ENCODE assay signal across 8 mouse cellular contexts in genomic region chr9:109094553-109095136, GRCm38 (mm10). TPM values are rescaled to one million over a fixed set of nuclear protein-coding genes. Genes with fewer than 3 reads are reported as not detected.
DNase-seq lines count a peak whose midpoint lies in the region; ATAC-seq and TF ChIP-seq lines count a peak whose summit lies in the region.

No protein-coding gene starts in this region.

- peak overlapping the region; percentile 74 for H3K4me2 ChIP-seq in forebrain, embryonic 14.5 days (ENCODE audit: low read length)
- H3K4me2 ChIP-seq in limb, embryonic 11.5 days (ENCODE audit: low read depth, severe bottlenecking): peak overlapping the region; percentile 80

- H3K9me3 ChIP-seq in ES-Bruce4 (replicated peaks; ENCODE audit: control insufficient read depth, insufficient read depth, low read length, poor library complexity, severe bottlenecking): no peaks in the 10 kb centered on the region
- no peaks in the 10 kb centered on the region for H3K9me3 ChIP-seq in forebrain, embryonic 14.5 days (replicated peaks; ENCODE audit: control insufficient read depth, low read length)
- H3K9me3 ChIP-seq in limb, embryonic 11.5 days (ENCODE audit: control insufficient read depth, low read length): no peaks in the 10 kb centered on the region
- no peaks in the 10 kb centered on the region for H3K9me3 ChIP-seq in midbrain, embryonic 10.5 days (replicated peaks)

- TF ChIP-seq POLR2A in ES-Bruce4 (IDR thresholded peaks at IDR 0.05; ENCODE audit: insufficient read depth, low read length): no peak

- H3K4me1 ChIP-seq in ES-Bruce4 (ENCODE audit: control insufficient read depth, insufficient read depth, low read length): peaks cover 6% of the 10 kb centered on the region
- peaks cover 34% of the 10 kb centered on the region for H3K4me1 ChIP-seq in forebrain, embryonic 14.5 days (ENCODE audit: control insufficient read depth, insufficient read depth, low read length)
- peaks cover 36% of the 10 kb centered on the region for H3K4me1 ChIP-seq in limb, embryonic 11.5 days (ENCODE audit: control insufficient read depth, insufficient read depth, low read length)
- peaks cover 80% of the 10 kb centered on the region for H3K4me1 ChIP-seq in midbrain, embryonic 10.5 days

- peak overlapping the region; percentile 61 for H3K4me3 ChIP-seq in ES-Bruce4 (ENCODE audit: low read depth, low read length)
- peak overlapping the region; percentile 75 for H3K4me3 ChIP-seq in forebrain, embryonic 14.5 days (ENCODE audit: low read depth, low read length)
- peak overlapping the region; percentile 75 for H3K4me3 ChIP-seq in limb, embryonic 11.5 days (ENCODE audit: low read depth, low read length)
- H3K4me3 ChIP-seq in midbrain, embryonic 10.5 days: peak overlapping the region; percentile 85

- H3K36me3 ChIP-seq in ES-Bruce4 (ENCODE audit: control insufficient read depth, insufficient read depth, low read length, poor library complexity, severe bottlenecking): no peaks in the 10 kb centered on the region; the same call in 1 of the 2 replicates
- peaks cover 29% of the 10 kb centered on the region for H3K36me3 ChIP-seq in forebrain, embryonic 14.5 days (ENCODE audit: control insufficient read depth, insufficient read depth, low read length)
- no peaks in the 10 kb centered on the region for H3K36me3 ChIP-seq in limb, embryonic 11.5 days (ENCODE audit: control insufficient read depth, insufficient read depth, low read length)
- peaks cover 44% of the 10 kb centered on the region for H3K36me3 ChIP-seq in midbrain, embryonic 10.5 days

- ATAC-seq in forebrain, embryonic 14.5 days: no peak; the same call in 1 of the 2 replicates
- peak; percentile 65 for ATAC-seq in limb, embryonic 11.5 days (ENCODE audit: insufficient number of reproducible peaks, low FRiP score, low TSS enrichment, low read depth)

- TF ChIP-seq EP300 in ES-Bruce4 (IDR thresholded peaks at IDR 0.05; ENCODE audit: insufficient read depth, low read depth, low read length): no peak

- no peaks in the 10 kb centered on the region for H3K27me3 ChIP-seq in ES-Bruce4 (ENCODE audit: control insufficient read depth, insufficient read depth, low read length, poor library complexity, severe bottlenecking)
- H3K27me3 ChIP-seq in forebrain, embryonic 14.5 days (replicated peaks; ENCODE audit: control insufficient read depth, insufficient read depth, low read length): no peaks in the 10 kb centered on the region
- no peaks in the 10 kb centered on the region for H3K27me3 ChIP-seq in limb, embryonic 11.5 days (ENCODE audit: control insufficient read depth, insufficient read depth, low read length)
- H3K27me3 ChIP-seq in midbrain, embryonic 10.5 days (ENCODE audit: low read depth, poor library complexity, severe bottlenecking): peaks cover 14% of the 10 kb centered on the region

- under 1% methylated on average over 21 of the region's 21 CpGs for WGBS in forebrain, embryonic 14.5 days
- under 1% methylated on average over 19 of the region's 21 CpGs for WGBS in limb, embryonic 11.5 days
- under 1% methylated on average over 21 of the region's 21 CpGs for WGBS in midbrain, embryonic 10.5 days

- H3K27ac ChIP-seq in ES-Bruce4 (ENCODE audit: insufficient read depth, low read length): peak overlapping the region; percentile 78
- H3K27ac ChIP-seq in forebrain, embryonic 14.5 days (ENCODE audit: low read depth, low read length): peak overlapping the region; percentile 100
- H3K27ac ChIP-seq in limb, embryonic 11.5 days (replicated peaks; ENCODE audit: low read depth, low read length): peak overlapping the region; percentile 100
- peak overlapping the region; percentile 100 for H3K27ac ChIP-seq in midbrain, embryonic 10.5 days (replicated peaks)

- H3K9ac ChIP-seq in ES-Bruce4 (ENCODE audit: low read depth, poor library complexity, severe bottlenecking): peak overlapping the region; percentile 83
- peak overlapping the region; percentile 99 for H3K9ac ChIP-seq in forebrain, embryonic 14.5 days (ENCODE audit: low read length)
- H3K9ac ChIP-seq in limb, embryonic 11.5 days (ENCODE audit: low read length): peak overlapping the region; percentile 99

- DNase-seq in CD4-positive, CD25-positive, alpha-beta regulatory T cell, adult 2 months (ENCODE audit: low read depth, low spot score): peak; percentile 25
- peak; percentile 27 for DNase-seq in forebrain, embryonic 14.5 days (ENCODE audit: low spot score)
- DNase-seq in limb, embryonic 11.5 days (ENCODE audit: low spot score): peak; percentile 76
- peak; percentile 57 for DNase-seq in midbrain, embryonic 10.5 days (ENCODE audit: low spot score)
- DNase-seq in adipocyte (ENCODE audit: low spot score): no peak
- DNase-seq in cerebellum, postnatal 25 days: no peak
- no peak for DNase-seq in spleen, postnatal 36 days (ENCODE audit: low spot score in 2 of 2)

- TF ChIP-seq CTCF in ES-Bruce4 (IDR thresholded peaks at IDR 0.05; ENCODE audit: low read depth, low read length): no peak

RNA-seq across cellular contexts. Expression of gene Plxnb1, which starts 0.5 kb away (rescaled TPM):
- polyA plus RNA-seq in ES-Bruce4 (2011; ENCODE audit: insufficient read depth, insufficient read length, low read depth, missing spikeins): 16.1 and 19.1 TPM in 2 replicates
- 13.9 and 15.7 TPM in 2 replicates for polyA plus RNA-seq in forebrain, embryonic 14.5 days (2014; fragmentation: Nextera tagmentation; extraction: Ambion mirVana)
- 13.7 and 15.2 TPM in 2 replicates for polyA plus RNA-seq in limb, embryonic 11.5 days (2014; fragmentation: Nextera tagmentation; extraction: Ambion mirVana)
- 24.9 and 36.8 TPM in 2 replicates for polyA plus RNA-seq in midbrain, embryonic 10.5 days (2016; fragmentation: Nextera tagmentation; extraction: Ambion mirVana)

RNA-seq across cellular contexts. Expression of gene Tma7, which starts 12.3 kb away (rescaled TPM):
- polyA plus RNA-seq in ES-Bruce4 (2011; ENCODE audit: insufficient read depth, insufficient read length, low read depth, missing spikeins): 203 and 225 TPM in 2 replicates
- polyA plus RNA-seq in forebrain, embryonic 14.5 days (2014; fragmentation: Nextera tagmentation; extraction: Ambion mirVana): 652 and 758 TPM in 2 replicates
- polyA plus RNA-seq in limb, embryonic 11.5 days (2014; fragmentation: Nextera tagmentation; extraction: Ambion mirVana): 864 and 871 TPM in 2 replicates
- 733 and 761 TPM in 2 replicates for polyA plus RNA-seq in midbrain, embryonic 10.5 days (2016; fragmentation: Nextera tagmentation; extraction: Ambion mirVana)

RNA-seq across cellular contexts. Expression of gene Ccdc51, which starts 12.4 kb away (rescaled TPM):
- polyA plus RNA-seq in ES-Bruce4 (2011; ENCODE audit: insufficient read depth, insufficient read length, low read depth, missing spikeins): 4.9 and 7.0 TPM in 2 replicates
- polyA plus RNA-seq in forebrain, embryonic 14.5 days (2014; fragmentation: Nextera tagmentation; extraction: Ambion mirVana): 19.4 and 21.2 TPM in 2 replicates
- polyA plus RNA-seq in limb, embryonic 11.5 days (2014; fragmentation: Nextera tagmentation; extraction: Ambion mirVana): 13.9 and 14.9 TPM in 2 replicates
- polyA plus RNA-seq in midbrain, embryonic 10.5 days (2016; fragmentation: Nextera tagmentation; extraction: Ambion mirVana): 14.5 and 14.9 TPM in 2 replicates

RNA-seq across cellular contexts. Expression of gene Atrip, which starts 20.7 kb away (rescaled TPM):
- 17.3 and 20.0 TPM in 2 replicates for polyA plus RNA-seq in ES-Bruce4 (2011; ENCODE audit: insufficient read depth, insufficient read length, low read depth, missing spikeins)
- polyA plus RNA-seq in forebrain, embryonic 14.5 days (2014; fragmentation: Nextera tagmentation; extraction: Ambion mirVana): 27.3 and 29.6 TPM in 2 replicates
- polyA plus RNA-seq in limb, embryonic 11.5 days (2014; fragmentation: Nextera tagmentation; extraction: Ambion mirVana): 28.4 and 30.6 TPM in 2 replicates
- polyA plus RNA-seq in midbrain, embryonic 10.5 days (2016; fragmentation: Nextera tagmentation; extraction: Ambion mirVana): 32.1 and 33.4 TPM in 2 replicates

RNA-seq across cellular contexts. Expression of gene Trex1, which starts 35.1 kb away (rescaled TPM):
- 2.4 TPM in 1 of 2 replicates, not detected in the other for polyA plus RNA-seq in ES-Bruce4 (2011; ENCODE audit: insufficient read depth, insufficient read length, low read depth, missing spikeins)
- 11.1 and 11.9 TPM in 2 replicates for polyA plus RNA-seq in forebrain, embryonic 14.5 days (2014; fragmentation: Nextera tagmentation; extraction: Ambion mirVana)
- polyA plus RNA-seq in limb, embryonic 11.5 days (2014; fragmentation: Nextera tagmentation; extraction: Ambion mirVana): 5.5 and 8.2 TPM in 2 replicates
- 7.5 and 10.1 TPM in 2 replicates for polyA plus RNA-seq in midbrain, embryonic 10.5 days (2016; fragmentation: Nextera tagmentation; extraction: Ambion mirVana)

Comparison
In these comparisons a context has a peak if more than half of its experiments do, and no peak if none do; other contexts are left out.
1. DNase-seq: peak in CD4-positive, CD25-positive, alpha-beta regulatory T cell, adult 2 months (single experiment), forebrain, embryonic 14.5 days (single experiment), limb, embryonic 11.5 days (single experiment) and midbrain, embryonic 10.5 days (single experiment); none in adipocyte (single experiment), cerebellum, postnatal 25 days (0 of 2) and spleen, postnatal 36 days (0 of 2).
2. Peak in every context shown above with its lines, with median percentiles within 50 percentile points of each other: H3K27ac ChIP-seq, H3K4me3 ChIP-seq and H3K9ac ChIP-seq.